Comparison of ENCODE assay signal across 21 mouse cellular contexts in the genomic region with DNA sequence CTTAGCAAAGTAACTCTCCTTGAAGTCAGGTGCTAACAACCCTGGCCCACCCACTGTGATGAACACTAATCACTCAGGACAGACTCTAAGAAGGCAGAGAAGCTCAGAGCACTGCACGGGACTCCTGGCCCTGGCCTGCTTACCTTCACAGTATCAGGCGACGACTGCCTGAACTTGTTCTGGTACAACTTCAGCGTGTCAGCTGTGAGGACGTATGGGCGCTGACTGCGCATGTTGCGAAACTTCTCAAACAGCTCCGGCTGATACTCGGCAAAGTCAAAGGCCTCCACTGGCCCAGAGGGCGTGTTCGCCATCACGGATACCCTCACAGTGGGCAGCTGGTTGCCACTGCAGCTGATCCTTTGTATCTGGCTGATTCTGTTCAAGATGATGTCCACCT. TPM values are rescaled to one million over a fixed set of nuclear protein-coding genes. Genes with fewer than 3 reads are reported as not detected.
DNase-seq lines count a peak whose midpoint lies in the region; ATAC-seq and TF ChIP-seq lines count a peak whose summit lies in the region.
"Had no signal": no experiment of that assay in that cellular context is flagged by ENCODE, and none has a peak within 500 bp of the region (broad histone marks: within the 10 kb centered on the region; RNA-seq: fewer than 3 reads in every experiment).

No protein-coding gene starts in this region.

- no peaks in the 10 kb centered on the region for H3K27me3 ChIP-seq in liver, embryonic 16.5 days (ENCODE audit: control insufficient read depth, insufficient read depth, low read depth, low read length)
- H3K27me3 ChIP-seq in lung, postnatal 0 days (replicated peaks; ENCODE audit: insufficient read depth, low read length) = no peaks in the 10 kb centered on the region
- H3K27me3 ChIP-seq in C2C12 (ENCODE audit: control insufficient read depth, insufficient read depth, insufficient read length) = no peaks in the 10 kb centered on the region
- H3K27me3 ChIP-seq: embryonic facial prominence, embryonic 13.5 days; forebrain, embryonic 13.5 days; heart, embryonic 13.5 days had no signal

- TF ChIP-seq EP300 in lung, postnatal 0 days (IDR thresholded peaks at IDR 0.05) = no peak

- ATAC-seq in liver, embryonic 16.5 days (ENCODE audit: low read depth) = peak; percentile 59
- peak; percentile 35; the same call in 1 of the 2 replicates for ATAC-seq in lung, postnatal 0 days
- ATAC-seq: CD4-positive, CD25-positive, alpha-beta regulatory T cell, adult 4 months; forebrain, embryonic 13.5 days; forebrain, postnatal 0 days had no signal

- no peak overlapping the region for H3ac ChIP-seq in C2C12 (ENCODE audit: control insufficient read depth, insufficient read length, low read depth)

- H3K79me2 ChIP-seq in C2C12 (ENCODE audit: control insufficient read depth, insufficient read depth) = no peaks in the 10 kb centered on the region

- H3K4me2 ChIP-seq in liver, embryonic 16.5 days (ENCODE audit: low read depth, low read length) = no peak overlapping the region
- H3K4me2 ChIP-seq in lung, postnatal 0 days (replicated peaks; ENCODE audit: low read depth, low read length) = no peak overlapping the region
- H3K4me2 ChIP-seq: embryonic facial prominence, embryonic 13.5 days; forebrain, embryonic 13.5 days; heart, embryonic 13.5 days had no signal

- H3K27ac ChIP-seq in liver, embryonic 16.5 days (ENCODE audit: low read length) = no peak overlapping the region
- no peak overlapping the region for H3K27ac ChIP-seq in lung, postnatal 0 days (ENCODE audit: low read length)
- H3K27ac ChIP-seq: embryonic facial prominence, embryonic 13.5 days; forebrain, embryonic 13.5 days; heart, embryonic 13.5 days had no signal

- WGBS in liver, embryonic 16.5 days (ENCODE audit: insufficient replicate concordance) = 61% methylated on average over 13 of the region's 13 CpGs
- WGBS in lung, postnatal 0 days = 55% methylated on average over 13 of the region's 13 CpGs

- H3K4me1 ChIP-seq in liver, embryonic 16.5 days (ENCODE audit: control insufficient read depth, low read depth, low read length) = no peaks in the 10 kb centered on the region
- H3K4me1 ChIP-seq in lung, postnatal 0 days (ENCODE audit: insufficient read depth, low read depth, low read length) = no peaks in the 10 kb centered on the region
- H3K4me1 ChIP-seq: embryonic facial prominence, embryonic 13.5 days; forebrain, embryonic 13.5 days had no signal

- no peak for TF ChIP-seq CTCF in lung, postnatal 0 days (IDR thresholded peaks at IDR 0.05)
- no peak for TF ChIP-seq CTCF in C2C12 (IDR thresholded peaks at IDR 0.05; ENCODE audit: control insufficient read depth, insufficient read depth, insufficient read length)

- no peak for DNase-seq in liver
- DNase-seq in lung, postnatal 0 days (ENCODE audit: low spot score) = peak; percentile 34
- DNase-seq in lung, postnatal 10 days = no peak
- DNase-seq in lung, postnatal 25 days (ENCODE audit: low spot score) = peak; percentile 12
- no peak for DNase-seq in adrenal gland, adult 8-10 months
- DNase-seq in cerebellum, postnatal 14 days = no peak
- DNase-seq: adrenal gland, postnatal 10 days; cerebellum, adult 11 months; cerebellum, adult 8-10 months; cerebellum, postnatal 25 days; forebrain, postnatal 0 days; gastrocnemius, postnatal 14 days; heart, postnatal 36 days had no signal

- no peaks in the 10 kb centered on the region for H3K36me3 ChIP-seq in liver, embryonic 16.5 days (ENCODE audit: control insufficient read depth, insufficient read depth)
- no peaks in the 10 kb centered on the region for H3K36me3 ChIP-seq in lung, postnatal 0 days (ENCODE audit: insufficient read depth, low read length)
- H3K36me3 ChIP-seq in C2C12 (ENCODE audit: control insufficient read depth, insufficient read depth) = peaks cover 76% of the 10 kb centered on the region
- H3K36me3 ChIP-seq: G1E had no signal

- H3K9ac ChIP-seq in liver, embryonic 16.5 days (ENCODE audit: low read depth, low read length) = no peak overlapping the region
- H3K9ac ChIP-seq in lung, postnatal 0 days (replicated peaks; ENCODE audit: low read depth) = no peak overlapping the region
- H3K9ac ChIP-seq: embryonic facial prominence, embryonic 13.5 days; forebrain, embryonic 13.5 days; forebrain, postnatal 0 days; heart, embryonic 13.5 days had no signal

- H3K4me3 ChIP-seq in liver, embryonic 16.5 days (ENCODE audit: low read depth, low read length) = no peak overlapping the region
- no peak overlapping the region for H3K4me3 ChIP-seq in lung, postnatal 0 days (ENCODE audit: low read depth, low read length)
- H3K4me3 ChIP-seq in C2C12 (ENCODE audit: insufficient read depth, poor library complexity, severe bottlenecking) = no peak overlapping the region
- H3K4me3 ChIP-seq: embryonic facial prominence, embryonic 13.5 days; forebrain, embryonic 13.5 days; heart, embryonic 13.5 days had no signal

- no peaks in the 10 kb centered on the region for H3K79me3 ChIP-seq in C2C12 (ENCODE audit: low read depth)

- no peaks in the 10 kb centered on the region for H3K9me3 ChIP-seq in liver, embryonic 16.5 days (replicated peaks; ENCODE audit: control insufficient read depth, low read length)
- H3K9me3 ChIP-seq in lung, postnatal 0 days (ENCODE audit: low read length) = no peaks in the 10 kb centered on the region
- H3K9me3 ChIP-seq: embryonic facial prominence, embryonic 13.5 days; forebrain, embryonic 13.5 days; heart, embryonic 13.5 days had no signal

TF ChIP-seq in C2C12, 6 proteins besides CTCF, POLR2A, EP300 and RAD21:
- TF ChIP-seq CEBPB (IDR thresholded peaks at IDR 0.05; ENCODE audit: low read depth) (peak; percentile 36), MYOG (IDR thresholded peaks at IDR 0.05; ENCODE audit: control insufficient read depth, extremely low read depth, insufficient read length) (no peak)

RNA-seq across cellular contexts. Expression of gene Col6a3, which starts 42.7 kb away (rescaled TPM):
- polyA plus RNA-seq in liver, embryonic 16.5 days (2015; fragmentation: Nextera tagmentation; extraction: Ambion mirVana) = 4.0 and 6.8 TPM in 2 replicates
- 62.4 and 62.8 TPM in 2 replicates for polyA plus RNA-seq in lung, postnatal 0 days (2015; fragmentation: Nextera tagmentation; extraction: Ambion mirVana)
- 38.6 TPM for polyA plus RNA-seq in C2C12 (2012; fragmentation: generic; extraction: Trizol)
- 10 to 100 TPM; 14.7 to 40.9 (median 19.8) TPM for total RNA-seq in adrenal gland, adult 8-10 months (2022)
- total RNA-seq: granulocyte monocyte progenitor cell, adult 5-6 weeks had no signal
- polyA plus RNA-seq: CD4-positive, CD25-positive, alpha-beta regulatory T cell, adult 4 months; G1E had no signal

Comparison
In these comparisons a context has a peak if more than half of its experiments do, and no peak if none do; other contexts are left out.
1. DNase-seq: peak in lung, postnatal 0 days (single experiment) and lung, postnatal 25 days (single experiment); none in liver (single experiment), lung, postnatal 10 days (single experiment), adrenal gland, adult 8-10 months (single experiment) and cerebellum, postnatal 14 days (0 of 2).